Mouse (Mus musculus) neural tube, embryonic 11.5 days (tissue): ENCODE results near the gene Cdca4. TPM values are rescaled to one million over a fixed set of nuclear protein-coding genes. Genes with fewer than 3 reads are reported as not detected.

ENCODE experiments used
- ATAC-seq: fragments of 200-750 bp; cut with Nextera tagmentation; 2 replicates; pipeline ENCODE4 v1.8.0; 2017; ENCODE audit warnings: moderate number of reproducible peaks, mild to moderate bottlenecking, moderate TSS enrichment, moderate library complexity; ENCODE audit not compliant: insufficient read depth, low FRiP score, low TSS enrichment
- DNase-seq: peaks from one replicate; pipeline ENCODE4 v3.0.0-alpha.2; 2015; ENCODE audit warnings: low spot score
- H3K27ac ChIP-seq: fragments of 300-500 bp; sonication (generic); 2 replicates; pipeline ENCODE4 v1.5.1; 2014; ENCODE audit warnings: low read depth, mild to moderate bottlenecking, low read length
- H3K27me3 ChIP-seq: fragments of 300-500 bp; sonication (generic); 2 replicates; pipeline ENCODE4 v1.6.1; 2014; ENCODE audit warnings: mild to moderate bottlenecking, low read length, mixed read lengths; ENCODE audit not compliant: control insufficient read depth, insufficient read depth
- H3K36me3 ChIP-seq: fragments of 300-500 bp; sonication (generic); 2 replicates; pipeline ENCODE4 v1.6.1; 2014; ENCODE audit warnings: mild to moderate bottlenecking, low read length, moderate library complexity, mixed read lengths; ENCODE audit not compliant: control insufficient read depth, insufficient read depth
- H3K4me1 ChIP-seq: fragments of 300-500 bp; sonication (generic); 2 replicates; pipeline ENCODE4 v1.6.1; 2014; ENCODE audit warnings: low read length, mixed read lengths; ENCODE audit not compliant: control insufficient read depth, insufficient read depth
- H3K4me2 ChIP-seq: fragments of 300-500 bp; sonication (generic); 2 replicates; pipeline ENCODE4 v1.6.1; 2014; ENCODE audit warnings: low read depth, mild to moderate bottlenecking, moderate library complexity
- H3K4me3 ChIP-seq: fragments of 300-500 bp; sonication (generic); 2 replicates; pipeline ENCODE4 v1.5.1; 2014; ENCODE audit warnings: low read depth, low read length
- H3K9ac ChIP-seq: fragments of 300-500 bp; sonication (generic); 2 replicates; pipeline ENCODE4 v1.6.1; 2014; ENCODE audit warnings: mild to moderate bottlenecking, low read length
- H3K9me3 ChIP-seq: fragments of 300-500 bp; sonication (generic); 2 replicates; pipeline ENCODE4 v1.6.1; 2016; ENCODE audit warnings: low read length; ENCODE audit not compliant: control insufficient read depth
- WGBS: fragments of 180-500 bp; shearing (Covaris S2); extraction: QIAGEN DNeasy Blood & Tissue Kit; methylation state at CpG from one replicate; pipeline ENCODE4 v1.1.7; 2014; 5-methylcytosine and 5-hydroxymethylcytosine counted together
- polyA plus RNA-seq: library from polyadenylated mRNA; unstranded; fragments of >200 nt; fragmentation: Nextera tagmentation; extraction: Ambion mirVana; gene quantifications from 2 replicates; pipeline ENCODE4 v1.2.1, GENCODE M21; 2014

Gene Cdca4
- polyA plus RNA-seq, 1 experiment from 2014 or later = 173 TPM

DNA sequence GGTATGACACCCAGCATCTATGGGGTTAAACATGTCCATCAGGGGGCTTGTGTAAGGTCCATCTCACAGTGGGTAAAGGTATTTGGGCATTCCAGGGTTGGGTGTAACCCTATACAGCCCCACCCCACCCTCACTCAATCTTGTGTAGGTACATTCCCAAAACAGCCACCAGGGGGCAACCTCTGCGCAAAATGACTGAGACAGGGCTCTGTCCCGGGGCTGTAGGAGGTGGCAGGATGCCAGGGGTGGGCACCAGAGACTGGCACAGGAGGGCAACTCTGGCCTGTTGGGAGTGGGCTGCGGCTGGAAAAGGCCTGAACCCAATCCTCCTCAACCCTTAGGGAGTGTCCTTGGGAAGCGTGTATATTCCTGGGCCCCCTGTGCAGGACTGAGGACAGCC is 28.7 kb downstream of the Cdca4 start:
- 9% methylated on average over 4 of the region's 4 CpGs for WGBS
- Histone ChIP-seq H3K27ac (no peak overlapping the region), H3K4me3 (no peak overlapping the region), H3K36me3 (no peaks in the 10 kb centered on the region), H3K9ac (no peak overlapping the region), H3K9me3 (no peaks in the 10 kb centered on the region), H3K4me1 (0 out of 2 replicates have a peak, but pooled peaks cover 6% of the 10 kb centered on the region), H3K4me2 (no peak overlapping the region), H3K27me3 (peaks cover 13% of the 10 kb centered on the region)
- ATAC-seq (peak; percentile 46), DNase-seq (peak; percentile 75)

DNA sequence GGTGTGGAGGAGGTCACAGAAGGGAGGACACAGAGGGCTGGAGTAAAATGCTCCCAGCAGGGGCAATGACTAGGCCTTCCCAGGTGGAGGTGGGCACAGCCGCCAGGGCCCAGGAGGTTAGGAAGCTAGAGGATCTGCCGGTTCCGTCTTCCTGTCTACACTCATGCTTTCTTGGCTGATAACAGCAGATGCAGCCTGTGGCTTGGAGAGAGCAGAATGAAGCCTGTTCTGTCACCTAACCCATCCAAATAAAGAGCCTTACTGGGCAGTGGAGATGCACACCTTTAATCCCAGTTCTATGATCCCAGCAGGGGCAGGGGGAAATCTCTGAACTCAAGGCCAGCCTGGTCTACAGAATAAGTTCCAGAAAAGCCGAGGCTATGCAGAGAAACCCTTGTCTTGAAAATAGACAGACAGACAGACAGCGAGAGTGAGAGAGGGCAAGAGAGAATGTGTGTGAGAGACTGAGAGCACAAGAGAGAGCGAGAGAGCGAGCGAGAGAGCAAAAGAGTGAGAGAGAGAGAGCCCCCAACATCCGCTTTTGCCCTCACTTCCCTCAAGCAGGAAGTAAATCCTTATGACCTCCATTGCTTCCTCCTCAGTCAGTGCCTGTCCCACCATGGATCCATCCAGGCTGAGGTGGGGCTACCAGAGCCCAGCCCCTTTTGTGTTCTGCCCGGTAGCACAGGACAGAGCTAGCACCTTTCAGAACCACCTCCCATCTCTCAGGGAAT is 29.8 kb downstream of the Cdca4 start:
- H3K27me3 ChIP-seq = peaks cover 13% of the 10 kb centered on the region
- WGBS = 84% methylated on average over 10 of the region's 10 CpGs
- no peak overlapping the region for H3K4me2 ChIP-seq
- no peaks in the 10 kb centered on the region for H3K9me3 ChIP-seq
- H3K9ac ChIP-seq = no peak overlapping the region
- H3K36me3 ChIP-seq = no peaks in the 10 kb centered on the region
- ATAC-seq = no peak
- no peak for DNase-seq
- 0 out of 2 replicates have a peak, but pooled peaks cover 6% of the 10 kb centered on the region for H3K4me1 ChIP-seq
- no peak overlapping the region for H3K27ac ChIP-seq
- H3K4me3 ChIP-seq = no peak overlapping the region

- Histone ChIP-seq H3K9me3 (no peaks in the 10 kb centered on the region), H3K4me2 (no peak overlapping the region), H3K27me3 (peaks cover 13% of the 10 kb centered on the region), H3K9ac (no peak overlapping the region), H3K36me3 (no peaks in the 10 kb centered on the region), H3K4me1 (peaks cover 9% of the 10 kb centered on the region; the same call in 1 of the 2 replicates), H3K27ac (no peak overlapping the region), H3K4me3 (no peak overlapping the region)
- 72% methylated on average over 5 of the region's 5 CpGs for WGBS
- no peak for DNase-seq
- no peak for ATAC-seq
Measured at GRCm38 (mm10) chr12:112798716-112799115, 30.5 kb downstream of the Cdca4 start.

- WGBS = 48% methylated on average over 5 of the region's 5 CpGs
- H3K36me3 ChIP-seq = no peaks in the 10 kb centered on the region
- H3K4me2 ChIP-seq = no peak overlapping the region
- no peak overlapping the region for H3K27ac ChIP-seq
- ATAC-seq = no peak
- no peak for DNase-seq
- H3K4me3 ChIP-seq = no peak overlapping the region
- peaks cover 13% of the 10 kb centered on the region for H3K27me3 ChIP-seq
- no peak overlapping the region for H3K9ac ChIP-seq
- peaks cover 9% of the 10 kb centered on the region; the same call in 1 of the 2 replicates for H3K4me1 ChIP-seq
- H3K9me3 ChIP-seq = no peaks in the 10 kb centered on the region
Measured at GRCm38 (mm10) chr12:112798332-112798681, 30.9 kb downstream of the Cdca4 start.

- no peak overlapping the region for H3K4me3 ChIP-seq
- peaks cover 13% of the 10 kb centered on the region for H3K27me3 ChIP-seq
- no peak overlapping the region for H3K4me2 ChIP-seq
- no peaks in the 10 kb centered on the region for H3K9me3 ChIP-seq
- DNase-seq (no peak), ATAC-seq (no peak)
- peaks cover 9% of the 10 kb centered on the region; the same call in 1 of the 2 replicates for H3K4me1 ChIP-seq
- H3K9ac ChIP-seq = no peak overlapping the region
- no peaks in the 10 kb centered on the region for H3K36me3 ChIP-seq
- 70% methylated on average over 15 of the region's 15 CpGs for WGBS
- H3K27ac ChIP-seq = no peak overlapping the region
Measured at GRCm38 (mm10) chr12:112797672-112798331, 31.4 kb downstream of the Cdca4 start.

- Histone ChIP-seq H3K9me3 (no peaks in the 10 kb centered on the region), H3K9ac (no peak overlapping the region), H3K36me3 (no peaks in the 10 kb centered on the region), H3K4me2 (no peak overlapping the region), H3K27ac (no peak overlapping the region), H3K4me3 (no peak overlapping the region), H3K4me1 (peaks cover 6% of the 10 kb centered on the region; the same call in 1 of the 2 replicates), H3K27me3 (peaks cover 13% of the 10 kb centered on the region)
- no peak for DNase-seq
- ATAC-seq = no peak
- WGBS = 51% methylated on average over 17 of the region's 17 CpGs
Measured at GRCm38 (mm10) chr12:112796551-112797510, 32.4 kb downstream of the Cdca4 start.

DNA sequence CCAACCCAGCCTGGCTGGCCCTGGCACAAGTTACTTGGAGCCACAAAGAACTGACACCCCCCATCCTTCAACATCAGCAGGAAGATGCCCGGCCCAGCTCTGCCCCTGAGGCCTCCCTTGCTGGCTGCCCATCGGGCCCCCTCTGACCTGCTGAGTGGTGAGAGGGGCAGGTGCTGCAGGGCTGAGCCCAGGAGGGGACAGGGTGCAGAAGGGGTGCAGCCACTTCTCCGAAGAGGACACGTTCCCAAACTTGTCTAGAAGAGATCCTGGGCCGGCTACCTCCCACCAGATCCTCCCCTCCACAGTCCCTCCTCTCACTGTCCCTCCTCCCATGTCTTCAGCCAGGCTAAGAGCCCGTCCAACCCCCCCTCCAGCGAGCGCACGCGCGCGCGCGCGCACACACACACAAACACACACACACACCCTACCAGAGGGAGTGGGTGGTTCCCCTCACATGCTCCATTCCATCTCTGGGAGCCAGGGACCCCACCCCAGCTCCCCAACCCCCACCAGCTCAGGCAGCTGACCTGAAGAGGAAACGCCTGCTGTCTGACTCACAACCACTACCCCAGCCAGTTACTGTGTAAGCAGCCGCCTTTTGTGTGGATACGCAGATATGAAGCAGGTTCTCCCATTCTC is 33.6 kb downstream of the Cdca4 start:
- DNase-seq (no peak), ATAC-seq (no peak)
- Histone ChIP-seq H3K9ac (0 out of 2 replicates have a peak overlapping the region, but pooled peaks have one; percentile 6), H3K9me3 (no peaks in the 10 kb centered on the region), H3K27me3 (peaks cover 1% of the 10 kb centered on the region; the same call in 1 of the 2 replicates), H3K4me2 (no peak overlapping the region), H3K36me3 (no peaks in the 10 kb centered on the region), H3K4me3 (no peak overlapping the region), H3K4me1 (peaks cover 3% of the 10 kb centered on the region; the same call in 1 of the 2 replicates), H3K27ac (no peak overlapping the region)
- 78% methylated on average over 18 of the region's 18 CpGs for WGBS

DNA sequence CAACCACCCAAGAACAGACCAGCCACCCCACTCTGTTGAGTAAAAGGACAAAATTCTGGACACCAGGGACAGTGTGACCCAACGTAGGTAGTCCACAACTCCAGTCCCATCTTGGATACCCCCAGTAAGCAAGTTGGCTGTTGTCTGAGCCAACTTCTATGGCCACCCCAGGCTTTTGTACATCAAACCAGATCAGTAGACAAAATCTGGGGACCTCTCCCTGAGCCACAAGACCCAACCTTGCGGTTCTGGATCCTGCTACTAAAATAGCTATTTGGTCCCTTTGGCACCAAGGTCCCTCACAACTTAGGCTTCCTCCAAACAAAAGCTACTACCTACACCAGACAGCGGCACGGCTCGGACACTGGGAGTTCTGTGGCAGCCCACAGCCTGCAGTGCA is 34.2 kb downstream of the Cdca4 start:
- Histone ChIP-seq H3K9ac (no peak overlapping the region), H3K9me3 (no peaks in the 10 kb centered on the region), H3K27ac (no peak overlapping the region), H3K4me3 (no peak overlapping the region), H3K4me2 (no peak overlapping the region), H3K4me1 (peaks cover 3% of the 10 kb centered on the region; the same call in 1 of the 2 replicates), H3K27me3 (no peaks in the 10 kb centered on the region), H3K36me3 (no peaks in the 10 kb centered on the region)
- DNase-seq (no peak), ATAC-seq (no peak)
- WGBS = 90% methylated on average over 5 of the region's 5 CpGs
